19 mouse cellular contexts compared by ENCODE assay signal in genomic region chr12:102699156-102699555, GRCm38 (mm10). TPM values are rescaled to one million over a fixed set of nuclear protein-coding genes. Genes with fewer than 3 reads are reported as not detected.
DNase-seq lines count a peak whose midpoint lies in the region; ATAC-seq and TF ChIP-seq lines count a peak whose summit lies in the region.
"Had no signal": no experiment of that assay in that cellular context is flagged by ENCODE, and none has a peak within 500 bp of the region (broad histone marks: within the 10 kb centered on the region; RNA-seq: fewer than 3 reads in every experiment).

No protein-coding gene starts in this region.

- 5% methylated on average over 1 of the region's 1 CpGs for WGBS in hindbrain, embryonic 13.5 days

- no peak for TF ChIP-seq CTCF in layer of hippocampus, adult 2 months (conservative IDR thresholded peaks at IDR 0.05)

- no peak for DNase-seq in layer of hippocampus, adult 2 months (ENCODE audit: low spot score in 2 of 2)
- DNase-seq in layer of hippocampus, adult 8-10 months (ENCODE audit: low spot score in 2 of 2), result no peak
- peak; percentile 69 for DNase-seq in CD4-positive helper T cell, adult 2 months (ENCODE audit: low read depth, low spot score)
- no peak for DNase-seq in ovary, postnatal 10 days (ENCODE audit: low spot score)
- DNase-seq: cerebellum, adult 9-11 months; kidney, postnatal 36 days; right cerebral cortex, postnatal 14 days had no signal

- peak overlapping the region; percentile 71; the same call in 1 of the 2 replicates for H3K27ac ChIP-seq in layer of hippocampus, adult 2 months
- H3K27ac ChIP-seq in hindbrain, embryonic 13.5 days, result no peak overlapping the region
- H3K27ac ChIP-seq: hindbrain, embryonic 15.5 days; liver, embryonic 15.5 days; macrophage had no signal

- no peaks in the 10 kb centered on the region for H3K9me3 ChIP-seq in hindbrain, embryonic 13.5 days
- H3K9me3 ChIP-seq: hindbrain, embryonic 15.5 days; liver, embryonic 15.5 days; stomach, embryonic 15.5 days had no signal

- H3K4me1 ChIP-seq in hindbrain, embryonic 13.5 days (replicated peaks), result peaks cover 87% of the 10 kb centered on the region

- H3K4me3 ChIP-seq in layer of hippocampus, adult 2 months, result no peak overlapping the region
- no peak overlapping the region for H3K4me3 ChIP-seq in hindbrain, embryonic 13.5 days
- H3K4me3 ChIP-seq: hindbrain, embryonic 15.5 days; liver, embryonic 15.5 days; stomach, embryonic 15.5 days had no signal

- H3K36me3 ChIP-seq in hindbrain, embryonic 13.5 days, result no peaks in the 10 kb centered on the region
- H3K36me3 ChIP-seq: hindbrain, embryonic 15.5 days; liver, embryonic 15.5 days; stomach, embryonic 15.5 days had no signal

- H3K4me2 ChIP-seq in hindbrain, embryonic 13.5 days, result no peak overlapping the region
- H3K4me2 ChIP-seq: hindbrain, embryonic 15.5 days; liver, embryonic 15.5 days; stomach, embryonic 15.5 days had no signal

- ATAC-seq in CD4-positive, CD25-positive, alpha-beta regulatory T cell, adult 4 months, result peak; percentile 32
- ATAC-seq in hindbrain, embryonic 13.5 days (ENCODE audit: low FRiP score), result no peak
- ATAC-seq in frontal cortex, adult (ENCODE audit: low TSS enrichment), result no peak

- 0 out of 2 replicates have a peak overlapping the region, but pooled peaks have one; percentile 29 for H3K9ac ChIP-seq in hindbrain, embryonic 13.5 days
- H3K9ac ChIP-seq: hindbrain, embryonic 15.5 days; liver, embryonic 15.5 days; stomach, embryonic 15.5 days had no signal

- no peaks in the 10 kb centered on the region for H3K27me3 ChIP-seq in hindbrain, embryonic 13.5 days
- H3K27me3 ChIP-seq: hindbrain, embryonic 15.5 days; stomach, embryonic 15.5 days had no signal

RNA-seq across cellular contexts. Expression of gene Itpk1, which starts 5.6 kb away (rescaled TPM):
- 10 to 100 TPM; 66.6 to 76.8 TPM for total RNA-seq in layer of hippocampus, adult 2 months (2021)
- total RNA-seq in layer of hippocampus, adult 8-10 months (2022), result 10 to 100 TPM; 57.5 to 71.0 (median 61.8) TPM
- polyA plus RNA-seq in CD4-positive, CD25-positive, alpha-beta regulatory T cell, adult 4 months (2017; shearing (Covaris generic)), result 10 to 100 TPM; 16.3 to 20.8 TPM
- polyA plus RNA-seq in hindbrain, embryonic 13.5 days (2015; fragmentation: Nextera tagmentation; extraction: Ambion mirVana), result 23.0 and 23.4 TPM in 2 replicates

RNA-seq across cellular contexts. Expression of gene Moap1, which starts 44.3 kb away (rescaled TPM):
- total RNA-seq in layer of hippocampus, adult 2 months (2021), result 10 to 100 TPM; 24.3 to 24.9 TPM
- total RNA-seq in layer of hippocampus, adult 8-10 months (2022), result 10 to 100 TPM; 25.7 to 29.4 (median 26.8) TPM
- polyA plus RNA-seq in CD4-positive, CD25-positive, alpha-beta regulatory T cell, adult 4 months (2017; shearing (Covaris generic)), result 1 to 10 TPM; 4.6 to 9.5 TPM
- 51.7 and 54.3 TPM in 2 replicates for polyA plus RNA-seq in hindbrain, embryonic 13.5 days (2015; fragmentation: Nextera tagmentation; extraction: Ambion mirVana)

RNA-seq across cellular contexts. Expression of gene Tmem251, which starts 44.4 kb away (rescaled TPM):
- 1 to 10 TPM; 5.1 TPM for total RNA-seq in layer of hippocampus, adult 2 months (2021)
- total RNA-seq in layer of hippocampus, adult 8-10 months (2022), result 1 to 10 TPM; 4.9 to 6.4 (median 5.6) TPM
- polyA plus RNA-seq in CD4-positive, CD25-positive, alpha-beta regulatory T cell, adult 4 months (2017; shearing (Covaris generic)), result 1 to 10 TPM; 9.7 TPM
- polyA plus RNA-seq in hindbrain, embryonic 13.5 days (2015; fragmentation: Nextera tagmentation; extraction: Ambion mirVana), result 11.5 and 12.2 TPM in 2 replicates

RNA-seq across cellular contexts. Expression of gene Gm28051, which starts 58.4 kb away (rescaled TPM):
- not detected for total RNA-seq in layer of hippocampus, adult 2 months (2021)
- not detected for total RNA-seq in layer of hippocampus, adult 8-10 months (2022)
- polyA plus RNA-seq in CD4-positive, CD25-positive, alpha-beta regulatory T cell, adult 4 months (2017; shearing (Covaris generic)), result not detected
- polyA plus RNA-seq in hindbrain, embryonic 13.5 days (2015; fragmentation: Nextera tagmentation; extraction: Ambion mirVana), result not detected in 2 replicates
- total RNA-seq: ES-E14; heart, adult 8-10 months; left cerebral cortex, postnatal 14 days had no signal
- polyA plus RNA-seq: embryonic facial prominence, embryonic 11.5 days; frontal cortex, adult 2 months; hindbrain, embryonic 15.5 days; liver, embryonic 15.5 days; macrophage; stomach, embryonic 15.5 days had no signal

RNA-seq across cellular contexts. Expression of gene Gon7, which starts 58.4 kb away (rescaled TPM):
- total RNA-seq in layer of hippocampus, adult 2 months (2021), result 10 to 100 TPM; 13.2 to 13.4 TPM
- 10 to 100 TPM; 10.9 to 13.3 (median 12.1) TPM for total RNA-seq in layer of hippocampus, adult 8-10 months (2022)
- polyA plus RNA-seq in CD4-positive, CD25-positive, alpha-beta regulatory T cell, adult 4 months (2017; shearing (Covaris generic)), result 10 to 100 TPM; 27.3 to 32.2 TPM
- 53.2 and 55.3 TPM in 2 replicates for polyA plus RNA-seq in hindbrain, embryonic 13.5 days (2015; fragmentation: Nextera tagmentation; extraction: Ambion mirVana)
